Mouse (Mus musculus): ENCODE data around the gene Pnpla7.

- no peak for TF ChIP-seq CTCF (IDR thresholded peaks at IDR 0.05; ENCODE audit: extremely low read depth, insufficient read length, insufficient replicate concordance, low read depth, low read length)
- no peak for TF ChIP-seq POLR2A (IDR thresholded peaks at IDR 0.05; ENCODE audit: low read depth, low read length)
Measured at GRCm38 (mm10) chr2:25003946-25004786, 28.3 kb downstream of the Pnpla7 start.
